Mouse (Mus musculus): ENCODE data around the gene Tes. TPM values are rescaled to one million over a fixed set of nuclear protein-coding genes. Genes with fewer than 3 reads are reported as not detected.

Gene Tes
- polyA plus RNA-seq, 1 experiment from 2014 or later, result 52.7 TPM

DNA sequence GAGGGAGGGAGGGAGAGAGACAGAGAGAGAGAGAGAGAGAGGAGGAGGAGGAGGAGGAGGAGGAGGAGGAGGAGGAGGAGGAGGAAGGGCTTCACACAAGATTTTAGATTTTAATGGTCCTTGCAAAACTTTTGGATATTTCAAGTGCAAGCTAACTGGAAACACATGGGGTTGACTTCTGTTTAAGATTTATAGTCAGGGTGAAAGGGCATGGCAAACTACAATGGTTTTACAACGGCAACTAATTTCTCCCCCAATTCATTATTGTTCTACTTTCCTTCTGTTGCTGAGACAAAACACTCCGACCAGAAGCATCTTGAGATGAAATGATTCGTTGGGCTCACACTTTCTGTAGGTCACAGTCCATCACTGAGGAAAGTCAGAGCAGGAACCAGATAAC, 87.6 kb downstream of the Tes start:
- ATAC-seq (no peak), DNase-seq (ENCODE audit: low spot score) (no peak)
- H3K9me3 ChIP-seq (ENCODE audit: low read length), result no peaks in the 10 kb centered on the region
- TF ChIP-seq CTCF (IDR thresholded peaks at IDR 0.05) (no peak), EP300 (IDR thresholded peaks at IDR 0.05) (no peak)
- no peak overlapping the region for H3K27ac ChIP-seq (ENCODE audit: low read length)
- no peaks in the 10 kb centered on the region for H3K27me3 ChIP-seq (replicated peaks; ENCODE audit: insufficient read depth, low read length)
- no peak overlapping the region for H3K9ac ChIP-seq (replicated peaks; ENCODE audit: low read depth)
- 39% methylated on average over 3 of the region's 3 CpGs for WGBS
- no peaks in the 10 kb centered on the region for H3K36me3 ChIP-seq (ENCODE audit: insufficient read depth, low read length)
- H3K4me2 ChIP-seq (replicated peaks; ENCODE audit: low read depth, low read length), result no peak overlapping the region
- no peak overlapping the region for H3K4me3 ChIP-seq (ENCODE audit: low read depth, low read length)
- H3K4me1 ChIP-seq (ENCODE audit: insufficient read depth, low read depth, low read length), result 0 out of 2 replicates have a peak, but pooled peaks cover 3% of the 10 kb centered on the region

Other genes starting within 250 kb of the Tes start
- 3.8 and 3.9 TPM in 2 replicates for gene Tfec, start 166.7 kb upstream of the Tes start, polyA plus RNA-seq (2015; fragmentation: Nextera tagmentation; extraction: Ambion mirVana)
- 318 and 355 TPM in 2 replicates for gene Cav2, start 216.0 kb downstream of the Tes start, polyA plus RNA-seq (2015; fragmentation: Nextera tagmentation; extraction: Ambion mirVana)
- 1,087 and 1,202 TPM in 2 replicates for gene Cav1, start 241.2 kb downstream of the Tes start, polyA plus RNA-seq (2015; fragmentation: Nextera tagmentation; extraction: Ambion mirVana)